Mouse (Mus musculus): ENCODE results near the gene B4gat1. TPM values are rescaled to one million over a fixed set of nuclear protein-coding genes. Genes with fewer than 3 reads are reported as not detected.

The B4gat1 gene
- polyA plus RNA-seq, 1 experiment from 2014 or later: 52.9 TPM

- Histone ChIP-seq H3K27me3 (peaks cover 62% of the 10 kb centered on the region), H3K36me3 (no peaks in the 10 kb centered on the region), H3K9me3 (no peaks in the 10 kb centered on the region), H3K4me2 (replicated peaks) (peak overlapping the region; percentile 67), H3K4me1 (replicated peaks) (peaks cover 36% of the 10 kb centered on the region), H3K27ac (no peak overlapping the region), H3K4me3 (replicated peaks) (peak overlapping the region; percentile 42), H3K9ac (replicated peaks) (peak overlapping the region; percentile 69)
- WGBS: 11% methylated on average over 15 of the region's 15 CpGs
- no peak for ATAC-seq
Observed at GRCm38 (mm10) chr19:5067040-5067799, 28.6 kb downstream of the B4gat1 start.

- under 1% methylated on average over 55 of the region's 56 CpGs for WGBS
- Histone ChIP-seq H3K4me2 (replicated peaks) (peak within 1 kb of the TSS; percentile 67), H3K36me3 (no peaks in the 10 kb centered on the region), H3K4me1 (replicated peaks) (peaks cover 44% of the 10 kb centered on the region), H3K27me3 (peaks cover 62% of the 10 kb centered on the region), H3K9ac (replicated peaks) (peak within 1 kb of the TSS; percentile 69), H3K9me3 (no peaks in the 10 kb centered on the region), H3K4me3 (replicated peaks) (peak within 1 kb of the TSS; percentile 42), H3K27ac (no peak within 1 kb of the TSS)
- ATAC-seq: peak; percentile 24; the same call in 1 of the 2 replicates
Observed at GRCm38 (mm10) chr19:5067867-5068569, 29.4 kb downstream of the B4gat1 start, which contains the start of gene Cd248. Gene Cd248 (plus strand): TSS chr19:5068078.

- H3K27me3 ChIP-seq: peaks cover 66% of the 10 kb centered on the region
- H3K27ac ChIP-seq: no peak overlapping the region
- no peaks in the 10 kb centered on the region for H3K9me3 ChIP-seq
- 0 out of 2 replicates have a peak, but pooled peaks have one; percentile 3 for ATAC-seq
- H3K4me3 ChIP-seq (replicated peaks): peak overlapping the region; percentile 42
- 37% methylated on average over 21 of the region's 21 CpGs for WGBS
- peaks cover 44% of the 10 kb centered on the region for H3K4me1 ChIP-seq (replicated peaks)
- no peaks in the 10 kb centered on the region for H3K36me3 ChIP-seq
- H3K9ac ChIP-seq (replicated peaks): peak overlapping the region; percentile 69
- H3K4me2 ChIP-seq (replicated peaks): peak overlapping the region; percentile 67
Observed at GRCm38 (mm10) chr19:5068570-5069234, 30.1 kb downstream of the B4gat1 start.

- H3K27me3 ChIP-seq: peaks cover 72% of the 10 kb centered on the region
- no peak overlapping the region for H3K9ac ChIP-seq (replicated peaks)
- H3K36me3 ChIP-seq: no peaks in the 10 kb centered on the region
- peaks cover 44% of the 10 kb centered on the region for H3K4me1 ChIP-seq (replicated peaks)
- no peak for ATAC-seq
- no peaks in the 10 kb centered on the region for H3K9me3 ChIP-seq
- H3K4me3 ChIP-seq (replicated peaks): peak overlapping the region; percentile 3; the same call in 1 of the 2 replicates
- H3K4me2 ChIP-seq (replicated peaks): peak overlapping the region; percentile 67; the same call in 1 of the 2 replicates
- 85% methylated on average over 5 of the region's 5 CpGs for WGBS
- H3K27ac ChIP-seq: no peak overlapping the region
Observed at GRCm38 (mm10) chr19:5069486-5069885, 30.9 kb downstream of the B4gat1 start.

GRCm38 (mm10) chr19:5069978-5070377, 31.4 kb downstream of the B4gat1 start:
- no peaks in the 10 kb centered on the region for H3K9me3 ChIP-seq
- H3K27ac ChIP-seq: no peak overlapping the region
- H3K4me2 ChIP-seq (replicated peaks): 0 out of 2 replicates have a peak overlapping the region, but pooled peaks have one; percentile 9
- H3K4me3 ChIP-seq (replicated peaks): peak overlapping the region; percentile 3
- H3K27me3 ChIP-seq: peaks cover 75% of the 10 kb centered on the region
- peaks cover 44% of the 10 kb centered on the region for H3K4me1 ChIP-seq (replicated peaks)
- ATAC-seq: no peak
- H3K36me3 ChIP-seq: no peaks in the 10 kb centered on the region
- 85% methylated on average over 7 of the region's 7 CpGs for WGBS
- no peak overlapping the region for H3K9ac ChIP-seq (replicated peaks)

- Histone ChIP-seq H3K4me3 (replicated peaks) (peak overlapping the region; percentile 42), H3K27ac (peak overlapping the region; percentile 52), H3K36me3 (no peaks in the 10 kb centered on the region), H3K9me3 (no peaks in the 10 kb centered on the region), H3K4me2 (replicated peaks) (peak overlapping the region; percentile 62), H3K27me3 (peaks cover 70% of the 10 kb centered on the region), H3K9ac (replicated peaks) (peak overlapping the region; percentile 63), H3K4me1 (replicated peaks) (peaks cover 44% of the 10 kb centered on the region)
- no peak for ATAC-seq
- 10% methylated on average over 11 of the region's 11 CpGs for WGBS
Observed at GRCm38 (mm10) chr19:5071077-5071476, 32.5 kb downstream of the B4gat1 start.

GRCm38 (mm10) chr19:5071545-5072369, 33.1 kb downstream of the B4gat1 start:
- Histone ChIP-seq H3K4me2 (replicated peaks) (peak overlapping the region; percentile 62), H3K27ac (peak overlapping the region; percentile 52), H3K4me1 (replicated peaks) (peaks cover 44% of the 10 kb centered on the region), H3K9me3 (no peaks in the 10 kb centered on the region), H3K4me3 (replicated peaks) (peak overlapping the region; percentile 42), H3K36me3 (no peaks in the 10 kb centered on the region), H3K27me3 (peaks cover 63% of the 10 kb centered on the region), H3K9ac (replicated peaks) (peak overlapping the region; percentile 63)
- under 1% methylated on average over 40 of the region's 40 CpGs for WGBS
- peak; percentile 82 for ATAC-seq

GRCm38 (mm10) chr19:5072389-5073019, 33.9 kb downstream of the B4gat1 start:
- ATAC-seq: peak; percentile 26
- H3K4me3 ChIP-seq (replicated peaks): peak overlapping the region; percentile 42
- 2% methylated on average over 20 of the region's 20 CpGs for WGBS
- no peaks in the 10 kb centered on the region for H3K9me3 ChIP-seq
- H3K27ac ChIP-seq: no peak overlapping the region
- H3K4me2 ChIP-seq (replicated peaks): peak overlapping the region; percentile 62
- H3K9ac ChIP-seq (replicated peaks): peak overlapping the region; percentile 63; the same call in 1 of the 2 replicates
- H3K4me1 ChIP-seq (replicated peaks): peaks cover 38% of the 10 kb centered on the region
- H3K36me3 ChIP-seq: no peaks in the 10 kb centered on the region
- peaks cover 56% of the 10 kb centered on the region for H3K27me3 ChIP-seq

- ATAC-seq: peak; percentile 6; the same call in 1 of the 2 replicates
- no peak overlapping the region for H3K27ac ChIP-seq
- H3K9me3 ChIP-seq: no peaks in the 10 kb centered on the region
- H3K36me3 ChIP-seq: no peaks in the 10 kb centered on the region
- WGBS: under 1% methylated on average over 15 of the region's 15 CpGs
- H3K9ac ChIP-seq (replicated peaks): no peak overlapping the region
- H3K27me3 ChIP-seq: peaks cover 51% of the 10 kb centered on the region
- H3K4me3 ChIP-seq (replicated peaks): peak overlapping the region; percentile 42; the same call in 1 of the 2 replicates
- peaks cover 33% of the 10 kb centered on the region for H3K4me1 ChIP-seq (replicated peaks)
- H3K4me2 ChIP-seq (replicated peaks): peak overlapping the region; percentile 62
Observed at GRCm38 (mm10) chr19:5073028-5073427, 34.4 kb downstream of the B4gat1 start.

GRCm38 (mm10) chr19:5073518-5073917, 34.9 kb downstream of the B4gat1 start:
- Histone ChIP-seq H3K4me3 (replicated peaks) (no peak overlapping the region), H3K27ac (no peak overlapping the region), H3K27me3 (peaks cover 47% of the 10 kb centered on the region), H3K4me2 (replicated peaks) (no peak overlapping the region), H3K9ac (replicated peaks) (no peak overlapping the region), H3K9me3 (no peaks in the 10 kb centered on the region), H3K36me3 (no peaks in the 10 kb centered on the region), H3K4me1 (replicated peaks) (peaks cover 28% of the 10 kb centered on the region)
- ATAC-seq: no peak
- 51% methylated on average over 5 of the region's 5 CpGs for WGBS

- ATAC-seq: no peak
- Histone ChIP-seq H3K4me3 (replicated peaks) (no peak overlapping the region), H3K27ac (no peak overlapping the region), H3K27me3 (peaks cover 61% of the 10 kb centered on the region), H3K36me3 (no peaks in the 10 kb centered on the region), H3K4me2 (replicated peaks) (no peak overlapping the region), H3K4me1 (replicated peaks) (no peaks in the 10 kb centered on the region), H3K9ac (replicated peaks) (no peak overlapping the region), H3K9me3 (no peaks in the 10 kb centered on the region)
- WGBS: 98% methylated on average over 1 of the region's 1 CpGs
Observed at GRCm38 (mm10) chr19:5079279-5079678, 40.7 kb downstream of the B4gat1 start.
